Mouse (Mus musculus): ENCODE measurements around the gene Rasgef1c. TPM values are rescaled to one million over a fixed set of nuclear protein-coding genes. Genes with fewer than 3 reads are reported as not detected.

Gene Rasgef1c
- polyA plus RNA-seq, 1 experiment = 0.81 TPM

DNA sequence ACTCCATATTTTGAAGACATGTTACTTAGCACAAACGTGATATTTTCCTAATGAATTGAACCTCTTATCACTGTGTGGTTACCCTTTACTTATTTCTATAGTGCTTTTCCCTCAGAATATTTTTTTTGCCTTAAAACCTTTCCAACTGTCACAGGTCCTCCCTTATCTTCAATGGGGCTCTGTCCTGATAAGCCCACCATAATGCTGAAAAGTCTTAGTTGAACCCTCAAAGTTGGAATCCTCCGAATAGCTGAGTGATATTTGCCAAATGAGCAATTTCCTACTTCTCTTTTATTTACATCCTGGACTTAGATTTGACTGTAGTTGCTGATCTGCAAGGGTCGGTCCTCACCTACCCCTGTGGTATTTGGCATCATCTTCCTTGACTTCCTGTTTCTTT lies 63.7 kb downstream of the Rasgef1c start:
- DNase-seq (ENCODE audit: low read depth, low spot score) = no peak

DNA sequence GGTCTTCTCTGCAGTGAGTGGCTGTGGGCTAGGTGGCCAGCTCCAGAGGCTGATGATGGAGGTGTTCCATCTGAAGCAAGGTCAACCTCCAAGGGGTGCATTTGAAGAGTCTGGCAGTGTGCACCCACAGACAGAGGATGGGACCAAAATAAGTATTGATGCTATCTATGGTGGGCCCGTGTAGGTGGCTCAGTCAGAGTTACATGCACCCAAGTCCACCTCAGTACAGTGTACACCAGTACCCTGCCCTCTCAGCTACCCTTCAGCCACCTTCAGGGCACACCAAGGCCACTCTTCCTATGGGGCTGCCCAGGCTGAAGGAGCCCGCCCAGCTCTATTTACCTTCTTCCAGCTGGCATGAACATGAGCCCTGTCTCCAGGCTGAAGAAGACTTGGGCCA lies 68.1 kb downstream of the Rasgef1c start:
- 82% methylated on average over 2 of the region's 2 CpGs for WGBS
- DNase-seq (ENCODE audit: low read depth, low spot score) = no peak

More for the DNA sequence above, 63.7 kb downstream of the Rasgef1c start:
- 60% methylated on average over 3 of the region's 3 CpGs for WGBS

DNA sequence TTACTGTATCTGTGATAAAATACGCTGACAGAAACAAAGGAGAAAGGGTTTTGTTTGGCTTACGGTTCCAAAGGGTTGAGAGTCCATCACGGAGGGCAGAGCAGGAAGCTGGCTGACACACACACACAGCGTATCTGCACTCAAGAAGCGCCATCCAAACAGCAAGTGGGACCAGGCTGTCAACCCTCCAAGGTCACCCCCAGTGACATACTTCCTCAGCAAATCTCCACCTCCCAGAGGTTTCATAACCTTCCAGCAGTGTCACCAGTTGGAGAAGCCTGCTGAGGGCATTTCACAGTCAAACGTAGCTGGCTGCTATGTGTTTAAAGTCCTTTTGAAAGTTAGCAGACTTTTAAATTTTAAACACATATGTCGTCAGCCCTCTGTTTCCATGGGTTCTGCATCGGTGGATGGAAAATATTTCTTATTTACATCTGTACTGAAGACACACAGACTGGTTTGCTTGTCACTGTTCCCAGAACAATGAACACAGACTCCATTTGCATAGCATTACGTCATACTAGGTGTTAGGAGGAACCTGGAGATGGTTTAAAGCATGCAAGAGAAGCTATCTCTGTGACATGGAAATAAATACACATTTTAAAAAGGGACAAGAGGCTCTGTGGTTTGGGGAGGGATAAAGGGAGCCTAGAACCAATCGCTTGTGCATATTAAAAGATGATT lies 72.2 kb downstream of the Rasgef1c start:
- DNase-seq (ENCODE audit: low read depth, low spot score) = no peak
- WGBS = 70% methylated on average over 10 of the region's 10 CpGs

DNA sequence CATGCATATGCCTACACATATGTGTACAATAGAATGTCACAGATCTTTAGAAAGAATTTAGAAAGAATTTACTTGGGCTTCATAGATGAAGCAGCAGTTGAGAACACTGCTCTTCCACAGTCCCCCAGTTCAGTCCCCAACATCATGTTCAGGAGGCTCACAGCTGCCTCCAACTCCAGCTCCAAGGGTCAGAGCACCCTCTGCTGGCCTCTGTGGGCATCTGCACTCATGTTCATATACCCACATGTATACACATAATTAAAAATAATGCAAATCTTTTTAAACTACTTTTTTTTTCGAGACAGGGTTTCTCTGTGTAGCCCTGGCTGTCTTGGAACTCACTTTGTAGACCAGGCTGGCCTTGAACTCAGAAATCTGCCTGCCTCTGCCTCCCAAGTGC lies 73.0 kb downstream of the Rasgef1c start:
- DNase-seq (ENCODE audit: low read depth, low spot score) = no peak
- 56% methylated on average over 1 of the region's 1 CpGs for WGBS

DNA sequence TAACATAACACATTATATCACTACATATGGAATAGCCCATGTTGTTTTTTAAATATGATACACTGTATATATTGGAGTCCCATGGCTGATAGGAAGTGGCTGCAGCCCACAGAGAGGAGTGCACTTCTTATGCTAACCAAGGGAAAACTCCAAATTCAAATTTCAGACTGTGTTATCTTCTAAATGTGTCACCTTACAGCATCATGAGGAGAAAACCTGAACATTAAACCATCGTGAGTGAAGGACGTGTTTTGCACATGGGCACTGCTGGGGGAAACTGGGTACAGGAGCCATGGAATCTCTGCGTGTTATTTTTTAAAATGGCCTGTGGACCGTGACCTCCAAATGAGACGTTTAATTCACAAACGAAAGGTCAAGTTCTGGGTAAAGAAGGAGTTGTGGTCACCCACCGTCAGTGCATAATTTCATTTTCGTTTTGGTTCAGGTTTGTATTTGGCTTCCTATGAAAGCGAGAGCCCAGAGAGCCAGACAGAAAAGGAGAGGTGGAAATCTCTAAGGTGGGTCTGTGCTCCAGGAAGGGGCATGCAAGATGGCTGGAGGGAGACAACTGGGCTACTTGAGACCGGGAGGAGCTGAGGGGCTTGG lies 76.4 kb downstream of the Rasgef1c start:
- WGBS = 76% methylated on average over 10 of the region's 10 CpGs
- no peak for DNase-seq (ENCODE audit: low read depth, low spot score)

DNA sequence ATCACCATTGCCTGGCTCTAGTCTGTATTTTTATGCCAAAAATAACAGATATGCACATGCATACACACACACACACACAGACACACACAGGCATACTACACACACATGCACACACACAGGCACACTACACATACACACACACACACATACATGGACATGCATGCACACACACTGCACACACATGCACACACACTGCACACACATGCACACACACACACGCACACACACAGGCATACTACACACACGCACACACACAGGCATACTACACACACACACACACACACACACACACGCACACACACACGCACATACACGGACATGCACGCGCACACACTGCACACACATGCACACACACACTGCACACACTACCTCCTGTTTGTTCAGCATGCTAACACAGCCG lies 77.3 kb downstream of the Rasgef1c start:
- 92% methylated on average over 8 of the region's 8 CpGs for WGBS
- no peak for DNase-seq (ENCODE audit: low read depth, low spot score)

DNA sequence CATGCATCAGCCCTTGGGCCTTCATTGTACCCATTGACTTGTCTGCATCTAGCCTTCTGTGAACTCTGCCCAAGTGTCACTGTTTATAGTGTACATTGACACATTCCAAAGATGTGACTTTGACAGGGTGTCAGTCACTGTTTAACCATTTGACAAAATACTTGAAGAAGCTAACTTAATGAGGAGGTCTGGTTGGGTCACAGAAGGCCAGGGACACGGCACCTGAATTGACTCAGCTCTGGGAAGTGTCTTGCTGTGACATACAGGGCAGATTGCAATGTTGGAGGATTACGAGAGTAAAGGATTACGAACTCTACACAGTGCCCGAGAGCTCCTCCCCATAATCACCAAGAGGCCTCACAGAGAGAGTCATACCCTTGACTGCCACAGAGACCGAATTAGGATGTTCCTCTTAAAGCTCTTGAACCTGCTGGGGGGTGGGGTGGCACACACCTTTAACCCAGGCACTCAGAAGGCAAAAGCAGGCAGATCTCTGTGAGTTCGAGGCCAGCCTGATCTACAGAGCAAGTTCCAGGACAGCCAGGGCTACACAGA lies 79.1 kb downstream of the Rasgef1c start:
- 71% methylated on average over 6 of the region's 6 CpGs for WGBS
- no peak for DNase-seq (ENCODE audit: low read depth, low spot score)

DNA sequence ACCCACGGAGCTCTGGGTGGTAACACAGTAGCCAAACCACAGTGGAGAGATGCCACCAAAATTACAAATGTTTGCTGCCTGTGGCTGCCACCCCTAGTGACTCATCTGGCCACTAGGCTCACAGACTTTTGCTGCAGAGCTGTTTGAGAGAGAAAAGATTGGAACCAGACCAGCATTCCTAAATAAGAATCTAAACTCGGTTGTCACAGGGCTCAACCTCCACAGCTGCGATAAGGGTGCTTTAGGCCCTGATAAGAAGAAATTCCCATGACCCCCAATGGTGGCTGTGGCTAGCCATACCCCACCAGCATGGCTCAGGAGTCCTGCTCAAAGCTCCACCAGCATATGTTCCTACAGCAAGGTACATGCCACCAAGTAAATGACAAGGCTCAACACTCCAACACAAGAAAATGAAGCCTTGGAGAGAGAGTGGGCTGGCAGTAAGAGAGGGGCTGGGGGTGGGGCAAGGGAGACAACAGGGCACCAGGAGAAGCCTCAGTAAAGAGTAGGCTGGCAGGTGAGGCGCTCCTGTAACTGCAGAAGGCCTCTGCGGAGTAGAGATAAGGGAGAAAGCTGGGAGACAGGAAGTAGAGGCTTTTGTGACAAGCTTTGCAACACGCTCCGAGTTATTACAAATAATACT lies 79.8 kb downstream of the Rasgef1c start:
- no peak for DNase-seq (ENCODE audit: low read depth, low spot score)
- 60% methylated on average over 7 of the region's 7 CpGs for WGBS

DNA sequence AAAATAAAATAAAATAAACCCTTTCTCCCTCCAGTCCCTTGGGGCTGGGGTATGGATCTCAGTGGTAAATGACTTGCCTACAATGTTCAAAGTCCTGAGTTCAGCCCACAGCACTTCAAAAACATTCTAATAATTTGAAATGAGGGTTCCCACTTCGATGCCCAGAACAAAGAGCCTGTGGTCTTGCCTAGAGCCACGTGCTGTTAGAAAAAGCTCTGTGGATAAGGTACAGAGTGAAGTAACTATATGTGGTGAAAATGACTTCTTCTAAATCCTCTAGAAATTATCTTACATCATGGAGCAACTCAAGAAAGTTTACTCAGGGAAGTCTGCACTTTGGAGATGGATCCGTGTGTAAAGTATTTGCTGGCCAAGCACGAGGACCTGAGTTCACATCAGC lies 80.5 kb downstream of the Rasgef1c start:
- DNase-seq (ENCODE audit: low read depth, low spot score) = no peak
- 81% methylated on average over 4 of the region's 4 CpGs for WGBS

DNA sequence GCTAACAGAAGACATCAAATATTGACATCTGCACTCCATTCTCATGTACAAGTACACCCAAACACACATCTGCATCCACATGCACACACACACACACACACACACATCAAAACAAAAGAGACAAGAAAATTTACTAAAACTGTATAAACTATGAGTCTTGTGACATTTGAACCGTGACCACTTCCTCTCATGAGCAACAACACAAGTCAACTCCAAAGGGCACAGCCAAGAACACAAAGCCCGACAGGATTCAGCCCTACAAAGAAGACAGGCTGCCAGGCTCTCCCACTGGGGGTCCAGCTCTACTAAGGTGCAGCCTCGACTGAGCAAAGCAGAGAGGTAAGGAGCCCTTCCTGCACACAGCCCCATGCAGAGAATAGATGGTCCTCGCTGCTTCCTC lies 81.2 kb downstream of the Rasgef1c start:
- no peak for DNase-seq (ENCODE audit: low read depth, low spot score)
- WGBS = 29% methylated on average over 4 of the region's 4 CpGs

DNA sequence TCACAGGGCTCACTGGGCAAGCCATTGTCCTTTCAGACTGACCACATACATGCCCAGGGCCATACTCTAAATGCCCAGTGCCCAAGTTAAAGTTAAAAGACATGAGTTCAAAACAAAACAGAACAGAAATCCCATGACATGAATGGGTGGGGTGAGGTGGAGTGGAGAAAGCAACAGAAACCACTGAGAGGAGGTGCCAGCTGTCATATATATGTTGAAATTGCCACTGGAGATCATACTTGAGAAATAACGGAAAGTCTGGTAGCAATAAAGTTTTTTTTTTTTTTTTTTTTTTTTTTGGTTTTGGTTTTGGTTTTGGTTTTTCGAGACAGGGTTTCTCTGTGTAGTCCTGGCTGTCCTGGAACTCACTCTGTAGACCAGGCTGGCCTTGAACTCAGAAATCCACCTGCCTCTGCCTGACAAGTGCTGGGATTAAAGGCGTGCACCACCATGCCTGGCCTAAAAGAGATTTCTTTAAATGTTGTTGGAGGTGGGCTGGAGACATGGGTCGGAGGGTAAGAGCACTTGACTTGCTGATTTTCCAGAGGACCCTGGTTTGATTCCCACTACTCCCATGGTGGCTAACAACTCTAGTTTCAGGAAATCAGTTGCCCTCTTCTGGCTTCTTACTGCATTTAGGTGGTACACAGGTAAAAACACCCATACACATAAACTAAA lies 82.4 kb downstream of the Rasgef1c start:
- no peak for DNase-seq (ENCODE audit: low read depth, low spot score)
- WGBS = 56% methylated on average over 4 of the region's 4 CpGs

DNA sequence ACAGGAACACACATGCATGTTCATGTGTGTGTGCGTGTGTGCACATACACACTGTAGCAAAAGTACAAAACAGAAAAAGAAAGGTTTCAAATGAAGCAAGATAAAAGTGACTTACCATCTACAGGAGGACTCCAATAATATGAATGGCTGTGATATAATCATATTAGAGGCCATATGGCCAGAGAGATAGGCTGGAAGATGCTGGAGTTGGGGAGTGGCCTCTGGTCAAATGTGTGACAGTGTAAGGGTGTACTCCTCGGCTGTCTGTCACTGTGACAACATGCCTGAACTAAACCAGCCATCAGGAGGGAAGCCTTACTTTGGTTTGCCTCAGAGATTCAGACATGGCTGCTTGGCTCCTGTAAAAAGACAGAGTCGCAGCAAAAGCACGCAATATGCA lies 83.4 kb downstream of the Rasgef1c start:
- WGBS = 80% methylated on average over 4 of the region's 4 CpGs
- DNase-seq (ENCODE audit: low read depth, low spot score) = no peak

DNA sequence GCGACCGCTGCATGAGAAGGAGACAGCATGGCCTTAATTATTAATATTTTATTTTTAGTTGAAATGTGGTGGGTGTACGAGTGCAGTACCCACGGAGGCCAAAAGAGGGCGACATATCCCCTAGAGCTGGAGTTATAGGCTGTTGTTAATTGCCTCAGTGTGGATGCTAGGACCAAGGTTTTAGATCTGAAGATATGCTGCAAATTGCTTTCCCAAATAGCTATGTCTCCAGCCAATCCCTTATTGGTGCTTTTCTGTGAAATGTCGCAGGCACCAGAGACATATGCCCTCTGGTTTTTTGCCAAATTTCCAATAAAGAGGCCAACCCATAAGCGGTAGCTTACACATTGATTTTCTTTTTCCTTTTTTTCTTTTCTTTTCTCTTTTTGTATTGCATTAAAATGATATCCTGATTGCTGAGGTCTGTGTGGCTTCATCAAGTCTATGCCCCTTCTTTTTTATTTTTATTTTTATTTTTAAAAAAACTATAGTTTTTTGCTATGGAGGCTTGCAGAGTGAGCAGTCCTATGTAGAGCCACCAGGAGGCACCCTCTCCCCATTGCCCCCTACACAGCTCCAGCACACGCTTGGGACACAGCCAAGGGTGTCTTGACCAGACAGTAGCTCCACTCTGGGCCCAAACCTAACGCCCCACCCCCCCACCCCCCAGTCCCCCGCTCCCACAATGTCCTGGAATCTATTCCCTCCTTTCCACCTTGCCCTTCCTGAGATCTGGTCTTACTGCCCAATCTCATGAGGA lies 84.8 kb downstream of the Rasgef1c start:
- no peak for DNase-seq (ENCODE audit: low read depth, low spot score)
- WGBS = 18% methylated on average over 10 of the region's 10 CpGs

DNA sequence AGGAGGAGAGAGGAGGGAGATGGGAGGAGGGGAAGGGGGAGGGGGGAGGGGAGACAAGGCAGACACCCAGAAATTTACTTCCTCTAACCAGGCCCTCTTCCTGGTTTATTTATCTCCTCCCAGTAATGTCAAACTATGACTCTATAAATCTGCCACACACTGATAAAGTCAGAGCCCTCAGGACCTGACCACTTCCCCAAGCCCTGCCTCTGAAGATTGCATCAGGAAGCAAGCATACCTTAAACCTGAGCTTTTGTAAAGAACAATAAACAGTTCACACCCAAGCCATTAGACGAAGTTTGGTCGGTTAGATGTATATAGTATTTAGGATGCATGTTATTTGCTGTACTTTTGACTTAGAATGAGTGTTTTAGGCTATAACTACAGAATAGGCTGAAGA lies 92.9 kb downstream of the Rasgef1c start:
- WGBS = 6% methylated on average over 2 of the region's 2 CpGs
- DNase-seq (ENCODE audit: low read depth, low spot score) = no peak

DNA sequence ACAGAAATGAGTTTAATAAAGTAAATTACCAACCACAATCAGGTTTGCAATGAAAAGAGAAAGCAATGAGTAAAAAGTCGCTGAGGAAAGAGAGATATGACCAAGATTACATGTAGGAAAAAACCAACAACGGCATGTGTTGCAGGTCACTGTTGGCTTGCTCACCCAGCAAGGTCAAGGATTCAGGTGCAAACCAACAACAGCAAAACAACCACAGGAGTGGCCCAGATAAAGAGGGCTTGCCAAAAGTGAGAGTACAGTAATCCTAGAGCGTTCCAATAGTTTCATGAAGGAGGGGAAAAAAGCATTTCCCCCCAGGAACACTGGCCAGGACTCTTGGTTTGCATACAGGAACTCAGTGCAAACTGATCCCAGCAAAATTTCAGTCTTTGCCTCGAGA lies 94.8 kb downstream of the Rasgef1c start:
- WGBS = 20% methylated on average over 4 of the region's 4 CpGs
- DNase-seq (ENCODE audit: low read depth, low spot score) = no peak

DNA sequence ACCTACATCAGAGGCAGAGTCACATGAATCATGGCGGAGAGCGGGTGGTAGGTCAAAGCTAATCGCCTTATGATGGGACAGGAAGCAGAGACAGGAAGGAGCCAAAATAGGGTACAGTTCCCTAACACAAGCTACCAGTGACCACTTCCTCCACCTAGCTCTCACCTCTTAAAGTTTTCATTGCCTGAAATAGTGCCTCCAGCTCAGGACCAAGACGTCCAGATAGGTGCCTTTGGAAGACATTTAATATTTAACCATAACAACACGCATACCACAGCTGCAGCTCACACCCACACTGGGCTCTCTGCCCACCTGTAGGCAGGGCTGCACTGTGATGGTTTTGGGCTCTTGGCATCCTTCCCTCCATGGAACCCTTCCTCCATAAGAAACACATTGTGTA lies 95.7 kb downstream of the Rasgef1c start:
- DNase-seq (ENCODE audit: low read depth, low spot score) = peak; percentile 74
- 18% methylated on average over 5 of the region's 5 CpGs for WGBS

DNA sequence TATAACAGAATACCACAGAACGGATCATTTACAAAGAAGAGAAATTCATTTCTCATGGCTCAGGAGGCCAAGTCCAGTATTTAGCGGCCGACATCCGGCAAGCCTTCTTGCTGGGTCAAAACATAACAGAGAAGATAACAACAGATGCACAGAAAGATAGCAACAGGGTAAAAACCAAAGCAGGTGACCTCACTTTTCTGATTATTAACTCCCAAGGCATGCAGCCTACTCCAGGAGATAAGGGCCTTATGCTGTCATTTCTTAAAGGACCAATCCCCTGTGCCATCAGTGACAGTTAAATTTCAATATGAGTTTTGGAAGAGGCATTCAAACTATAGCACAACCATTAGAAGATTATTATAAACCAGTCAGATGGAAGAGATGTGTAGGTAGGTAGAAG lies 101.2 kb downstream of the Rasgef1c start:
- 77% methylated on average over 4 of the region's 4 CpGs for WGBS

DNA sequence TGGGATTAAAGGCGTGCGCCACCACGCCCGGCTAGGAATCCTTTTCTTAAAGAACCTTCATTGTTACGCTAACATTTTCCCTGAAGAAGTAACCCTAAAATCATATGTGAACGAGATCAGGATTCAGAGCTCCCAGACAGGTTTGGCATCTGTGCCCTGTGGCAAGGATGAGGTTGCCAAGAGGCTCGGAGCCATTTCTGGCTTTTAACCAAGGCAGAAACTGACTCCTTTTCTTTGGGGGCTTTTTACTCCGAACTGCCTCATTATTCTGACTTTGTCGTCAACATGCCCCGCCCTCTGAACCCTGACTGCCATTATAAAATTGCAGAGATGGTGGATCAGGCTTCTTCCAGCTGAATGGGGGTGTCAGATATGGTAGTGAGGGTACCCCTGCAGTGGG lies 106.1 kb downstream of the Rasgef1c start:
- DNase-seq (ENCODE audit: low read depth, low spot score) = no peak
- WGBS = 77% methylated on average over 10 of the region's 10 CpGs

More for the DNA sequence above, 101.2 kb downstream of the Rasgef1c start:
- no peak for DNase-seq (ENCODE audit: low read depth, low spot score)

DNA sequence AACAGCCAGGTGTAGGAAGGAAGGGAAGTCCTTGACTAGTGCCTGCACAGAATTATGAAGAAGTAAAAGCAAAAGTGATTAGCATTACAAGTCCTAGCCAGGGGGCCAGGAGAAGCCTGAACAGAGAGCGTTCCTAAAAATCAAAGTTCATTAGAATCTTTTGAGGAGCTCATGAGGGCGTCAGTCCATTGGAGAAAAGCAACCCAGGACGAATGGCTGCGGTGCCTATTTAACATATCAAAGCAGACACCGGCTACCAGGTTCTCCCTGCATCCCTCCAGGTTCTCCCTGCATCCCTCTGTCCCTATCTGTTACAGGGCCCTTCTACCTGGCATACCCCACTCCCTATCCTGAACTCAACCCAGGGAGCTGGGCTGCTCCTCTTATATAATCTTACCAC lies 106.6 kb downstream of the Rasgef1c start:
- DNase-seq (ENCODE audit: low read depth, low spot score) = no peak
- 69% methylated on average over 5 of the region's 5 CpGs for WGBS

DNA sequence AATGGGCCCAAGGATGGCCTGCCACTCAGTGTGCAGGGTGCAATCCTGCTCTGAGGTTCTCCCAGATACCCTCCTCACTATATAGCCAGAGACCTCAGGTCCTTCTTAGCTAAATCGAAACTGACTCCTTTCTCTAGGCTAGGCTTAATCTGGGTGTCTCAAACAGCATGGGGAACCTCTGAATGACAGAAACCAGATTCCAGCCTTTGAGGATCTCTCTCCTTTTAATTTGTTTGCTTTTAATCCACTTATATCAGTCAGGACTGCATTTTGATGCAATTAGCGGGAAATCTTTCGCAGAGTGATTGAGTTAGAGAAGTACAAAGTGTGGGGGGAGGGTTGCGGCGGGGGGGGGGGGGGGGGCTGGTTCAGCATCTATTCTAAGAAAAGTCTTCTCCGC lies 111.4 kb downstream of the Rasgef1c start:
- no peak for DNase-seq (ENCODE audit: low read depth, low spot score)
- WGBS = 78% methylated on average over 6 of the region's 6 CpGs
